Mouse (Mus musculus): ENCODE measurements at regions not wholly inside any gene's neighbourhood (a gene's known extent, or its start where the extent isn't known, plus 50 kb on each side); places are given as distances from the start of the nearest gene placed in this dataset.

GRCm38 (mm10) chr3:34527546-34527945 lies 122.7 kb upstream of the Sox2 start:
- ATAC-seq (replicated peaks; ENCODE audit: low read depth, poor library complexity, severe bottlenecking), result no peak

- no peak for ATAC-seq (replicated peaks; ENCODE audit: low read depth, poor library complexity, severe bottlenecking)
These were observed 124.5 kb upstream of the Sox2 start for GRCm38 (mm10) chr3:34525730-34526129.

GRCm38 (mm10) chr3:34522054-34522684 lies 128.0 kb upstream of the Sox2 start:
- no peak for ATAC-seq (replicated peaks; ENCODE audit: low read depth, poor library complexity, severe bottlenecking)

- ATAC-seq (replicated peaks; ENCODE audit: low read depth, poor library complexity, severe bottlenecking), result no peak
These were observed 128.7 kb upstream of the Sox2 start for GRCm38 (mm10) chr3:34521357-34522053.

GRCm38 (mm10) chr3:34512503-34513145 lies 137.6 kb upstream of the Sox2 start:
- no peak for ATAC-seq (replicated peaks; ENCODE audit: low read depth, poor library complexity, severe bottlenecking)

- no peak for ATAC-seq (replicated peaks; ENCODE audit: low read depth, poor library complexity, severe bottlenecking)
These were observed 139.5 kb upstream of the Sox2 start for GRCm38 (mm10) chr3:34510723-34511122.

GRCm38 (mm10) chr3:34509160-34509559 lies 141.0 kb upstream of the Sox2 start:
- no peak for ATAC-seq (replicated peaks; ENCODE audit: low read depth, poor library complexity, severe bottlenecking)

GRCm38 (mm10) chr3:34504573-34504894 lies 145.7 kb upstream of the Sox2 start:
- ATAC-seq (replicated peaks; ENCODE audit: low read depth, poor library complexity, severe bottlenecking), result no peak

- no peak for ATAC-seq (replicated peaks; ENCODE audit: low read depth, poor library complexity, severe bottlenecking)
These were observed 146.2 kb upstream of the Sox2 start for GRCm38 (mm10) chr3:34503874-34504572.

- no peak for ATAC-seq (replicated peaks; ENCODE audit: low read depth, poor library complexity, severe bottlenecking)
These were observed 153.4 kb upstream of the Sox2 start for GRCm38 (mm10) chr3:34496839-34497238.

GRCm38 (mm10) chr3:34495615-34496014 lies 154.6 kb upstream of the Sox2 start:
- no peak for ATAC-seq (replicated peaks; ENCODE audit: low read depth, poor library complexity, severe bottlenecking)

- no peak for ATAC-seq (replicated peaks; ENCODE audit: low read depth, poor library complexity, severe bottlenecking)
These were observed 156.3 kb upstream of the Sox2 start for GRCm38 (mm10) chr3:34493921-34494320.

GRCm38 (mm10) chr3:34489008-34489407 lies 161.2 kb upstream of the Sox2 start:
- ATAC-seq (replicated peaks; ENCODE audit: low read depth, poor library complexity, severe bottlenecking), result no peak

GRCm38 (mm10) chr3:34486441-34487050 lies 163.7 kb upstream of the Sox2 start:
- ATAC-seq (replicated peaks; ENCODE audit: low read depth, poor library complexity, severe bottlenecking), result no peak

- ATAC-seq (replicated peaks; ENCODE audit: low read depth, poor library complexity, severe bottlenecking), result no peak
These were observed 164.6 kb upstream of the Sox2 start for GRCm38 (mm10) chr3:34485345-34486223.

GRCm38 (mm10) chr3:34483934-34484333 lies 166.3 kb upstream of the Sox2 start:
- ATAC-seq (replicated peaks; ENCODE audit: low read depth, poor library complexity, severe bottlenecking), result no peak

- no peak for ATAC-seq (replicated peaks; ENCODE audit: low read depth, poor library complexity, severe bottlenecking)
These were observed 168.1 kb upstream of the Sox2 start for GRCm38 (mm10) chr3:34481821-34482713.

GRCm38 (mm10) chr3:34481314-34481713 lies 168.9 kb upstream of the Sox2 start:
- no peak for ATAC-seq (replicated peaks; ENCODE audit: low read depth, poor library complexity, severe bottlenecking)

- ATAC-seq (replicated peaks; ENCODE audit: low read depth, poor library complexity, severe bottlenecking), result no peak
These were observed 176.1 kb upstream of the Sox2 start for GRCm38 (mm10) chr3:34474126-34474525.
